25 mouse cellular contexts compared by ENCODE assay signal in genomic region chr7:78120462-78121150, GRCm38 (mm10).
DNase-seq lines count a peak whose midpoint lies in the region; ATAC-seq and TF ChIP-seq lines count a peak whose summit lies in the region.
"Had no signal": no experiment of that assay in that cellular context is flagged by ENCODE, and none has a peak within 500 bp of the region (broad histone marks: within the 10 kb centered on the region; RNA-seq: fewer than 3 reads in every experiment).

No protein-coding gene starts in this region.

- ATAC-seq in kidney, embryonic 16.5 days (ENCODE audit: low FRiP score, low TSS enrichment) = peak; percentile 85
- ATAC-seq: forebrain, embryonic 15.5 days; hindbrain, postnatal 0 days; Patski had no signal

- peak; percentile 9 for DNase-seq in embryo, embryonic 10 days (ENCODE audit: low spot score)
- DNase-seq in embryo, embryonic 9.5 days (ENCODE audit: extremely low spot score) = no peak
- no peak for DNase-seq in kidney, adult 2 months
- DNase-seq in embryo, embryonic 11 days = peak; percentile 29
- no peak for DNase-seq in ovary, adult 18-20 months (ENCODE audit: low spot score)
- DNase-seq in gastrocnemius, adult 18-20 months (ENCODE audit: low spot score) = no peak
- DNase-seq: adrenal gland, postnatal 10 days; adrenal gland, postnatal 36 days; cerebellum, adult 18-20 months; cerebellum, adult 9-10 months; cerebellum, postnatal 14 days; gastrocnemius, postnatal 10 days; gastrocnemius, postnatal 36 days; heart, adult 2 months; heart, postnatal 14 days; heart, postnatal 4 days had no signal

- no peak for TF ChIP-seq POLR2A in kidney, adult 2 months (IDR thresholded peaks at IDR 0.05; ENCODE audit: low read depth, low read length)

- H3K36me3 ChIP-seq in kidney, embryonic 16.5 days (ENCODE audit: insufficient read depth, low read length) = no peaks in the 10 kb centered on the region
- no peaks in the 10 kb centered on the region for H3K36me3 ChIP-seq in kidney, adult 2 months (ENCODE audit: control insufficient read depth, insufficient read depth, low read length)
- H3K36me3 ChIP-seq: embryonic facial prominence, embryonic 12.5 days; embryonic facial prominence, embryonic 15.5 days; forebrain, embryonic 15.5 days; heart, embryonic 10.5 days; heart, embryonic 13.5 days had no signal

- no peak overlapping the region for H3K27ac ChIP-seq in kidney, embryonic 16.5 days (ENCODE audit: low read length)
- H3K27ac ChIP-seq in kidney, adult 2 months (ENCODE audit: insufficient read depth, low read depth, low read length) = no peak overlapping the region
- H3K27ac ChIP-seq: embryonic facial prominence, embryonic 12.5 days; embryonic facial prominence, embryonic 15.5 days; forebrain, embryonic 15.5 days; heart, adult 2 months; heart, embryonic 10.5 days; heart, embryonic 13.5 days; hindbrain, embryonic 14.5 days; hindbrain, postnatal 0 days had no signal

- no peak overlapping the region for H3K4me3 ChIP-seq in kidney, embryonic 16.5 days (ENCODE audit: low read length)
- no peak overlapping the region for H3K4me3 ChIP-seq in kidney, adult 2 months (ENCODE audit: insufficient read depth, low read depth, low read length)
- H3K4me3 ChIP-seq: embryonic facial prominence, embryonic 12.5 days; embryonic facial prominence, embryonic 15.5 days; forebrain, embryonic 15.5 days; heart, adult 2 months; heart, embryonic 10.5 days; heart, embryonic 13.5 days had no signal

- H3K4me2 ChIP-seq in kidney, embryonic 16.5 days (replicated peaks; ENCODE audit: low read depth, low read length) = no peak overlapping the region
- H3K4me2 ChIP-seq: embryonic facial prominence, embryonic 12.5 days; embryonic facial prominence, embryonic 15.5 days; forebrain, embryonic 15.5 days; heart, embryonic 13.5 days; hindbrain, embryonic 14.5 days had no signal

- TF ChIP-seq CTCF in kidney, adult 2 months (conservative IDR thresholded peaks at IDR 0.05; ENCODE audit: insufficient read depth, insufficient read length, low read depth, low read length) = no peak

- H3K9ac ChIP-seq in kidney, embryonic 16.5 days (replicated peaks; ENCODE audit: low read length) = no peak overlapping the region
- H3K9ac ChIP-seq: embryonic facial prominence, embryonic 12.5 days; embryonic facial prominence, embryonic 15.5 days; forebrain, embryonic 15.5 days; heart, embryonic 13.5 days; hindbrain, embryonic 14.5 days had no signal

- no peaks in the 10 kb centered on the region for H3K4me1 ChIP-seq in kidney, embryonic 16.5 days (ENCODE audit: insufficient read depth, low read length)
- no peaks in the 10 kb centered on the region for H3K4me1 ChIP-seq in kidney, adult 2 months (ENCODE audit: control insufficient read depth, insufficient read depth, low read length)
- H3K4me1 ChIP-seq: embryonic facial prominence, embryonic 12.5 days; embryonic facial prominence, embryonic 15.5 days; forebrain, embryonic 15.5 days had no signal

- H3K9me3 ChIP-seq in kidney, embryonic 16.5 days (ENCODE audit: low read length) = peaks cover 3% of the 10 kb centered on the region; the same call in 1 of the 2 replicates
- H3K9me3 ChIP-seq: embryonic facial prominence, embryonic 15.5 days; forebrain, embryonic 15.5 days; heart, embryonic 10.5 days had no signal

- 33% methylated on average over 5 of the region's 5 CpGs for WGBS in kidney, embryonic 16.5 days
- 40% methylated on average over 5 of the region's 5 CpGs for WGBS in kidney, adult 2 months

- no peaks in the 10 kb centered on the region for H3K27me3 ChIP-seq in kidney, embryonic 16.5 days (ENCODE audit: insufficient read depth, low read length)
- no peaks in the 10 kb centered on the region for H3K27me3 ChIP-seq in kidney, adult 2 months (replicated peaks; ENCODE audit: control insufficient read depth, insufficient read depth, low read length)
- H3K27me3 ChIP-seq: embryonic facial prominence, embryonic 12.5 days; embryonic facial prominence, embryonic 15.5 days; forebrain, embryonic 15.5 days; heart, embryonic 13.5 days; Patski had no signal

Comparison
In these comparisons a context has a peak if more than half of its experiments do, and no peak if none do; other contexts are left out.
1. DNase-seq: peak in embryo, embryonic 10 days (single experiment) and embryo, embryonic 11 days (single experiment); none in embryo, embryonic 9.5 days (single experiment), kidney, adult 2 months (single experiment), ovary, adult 18-20 months (single experiment) and gastrocnemius, adult 18-20 months (single experiment).